Mouse (Mus musculus) skeletal muscle tissue, adult 2 months (tissue): ENCODE measurements at regions not wholly inside any gene's neighbourhood (a gene's known extent, or its start where the extent isn't known, plus 50 kb on each side); places are given as distances from the start of the nearest gene placed in this dataset.

Experiments used
- DNase-seq: peaks from one replicate; pipeline ENCODE4 v3.0.0-alpha.2; 2012; ENCODE audit warnings: low read depth, low spot score

DNA sequence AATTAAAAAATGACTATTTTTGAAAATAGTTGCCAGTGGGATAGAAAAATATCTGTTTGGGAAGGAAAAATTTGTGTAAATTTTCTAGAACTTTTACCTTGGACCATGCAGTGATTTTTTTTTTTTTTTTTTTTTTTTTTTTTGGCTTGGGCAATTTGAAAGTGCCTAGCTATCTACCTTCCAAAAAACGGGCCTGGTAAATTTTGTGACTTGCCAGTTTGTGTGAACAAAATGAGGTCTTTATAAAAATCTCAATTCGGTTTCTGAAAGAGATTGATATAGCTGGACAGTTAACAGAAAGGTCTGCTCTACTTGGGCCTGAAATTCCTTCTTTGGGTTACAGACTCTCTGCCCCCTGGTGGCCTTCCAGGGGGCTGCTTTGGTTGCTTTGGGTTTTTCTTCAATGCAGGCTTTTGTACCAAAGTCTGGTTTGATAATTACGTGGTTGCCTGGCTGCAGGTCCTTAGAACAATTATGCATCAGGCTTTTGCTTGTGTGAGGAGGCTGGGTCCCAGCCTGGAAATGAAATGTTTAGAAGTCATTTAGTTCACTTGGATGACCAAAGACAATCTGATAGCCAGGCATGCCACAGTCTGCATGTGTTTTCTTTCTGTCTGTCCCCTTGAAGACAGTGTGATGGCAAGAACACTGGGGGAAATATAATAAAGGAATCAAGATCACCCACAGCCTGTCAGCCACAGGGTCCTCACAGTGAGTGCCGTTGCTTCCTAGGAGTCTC is 75.6 kb upstream of the Jazf1 start:
- DNase-seq: no peak

GRCm38 (mm10) chr6:53134410-53134809 is 66.0 kb upstream of the Jazf1 start:
- DNase-seq: no peak

GRCm38 (mm10) chr6:53130717-53131330 is 62.4 kb upstream of the Jazf1 start:
- no peak for DNase-seq

GRCm38 (mm10) chr6:53126776-53127175 is 58.3 kb upstream of the Jazf1 start:
- DNase-seq: no peak

DNA sequence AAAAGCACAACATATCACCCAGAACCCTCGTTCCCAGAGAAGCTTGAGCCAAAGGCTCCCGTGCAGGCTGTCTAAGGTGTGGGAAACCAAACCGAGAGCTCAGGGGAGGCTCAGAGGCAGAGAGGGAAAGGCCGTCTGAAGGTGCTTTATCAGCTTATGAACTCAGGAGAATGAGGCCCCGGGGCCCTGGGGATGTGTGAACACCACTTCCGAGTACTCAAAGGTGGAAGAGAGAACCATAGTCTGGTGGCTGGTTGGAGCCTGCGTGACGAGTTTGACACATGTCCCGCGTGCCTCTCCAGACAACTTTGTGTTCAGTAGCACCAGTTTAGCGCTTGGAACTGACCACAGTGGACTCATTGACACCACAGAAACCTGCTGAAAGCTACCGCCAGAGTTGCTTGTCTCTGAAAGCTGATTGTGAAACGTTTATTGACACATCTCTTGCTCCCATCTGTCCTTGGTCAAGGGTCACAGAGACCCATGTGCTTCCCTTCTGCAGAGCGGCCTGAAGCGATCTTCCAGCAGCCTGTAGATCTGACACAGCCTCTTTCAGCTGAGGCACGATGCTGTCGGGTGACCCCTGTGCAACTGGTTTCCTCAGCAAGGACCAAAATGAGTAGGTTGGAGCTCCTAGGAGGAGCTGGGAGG is 56.5 kb upstream of the Jazf1 start:
- no peak for DNase-seq

DNA sequence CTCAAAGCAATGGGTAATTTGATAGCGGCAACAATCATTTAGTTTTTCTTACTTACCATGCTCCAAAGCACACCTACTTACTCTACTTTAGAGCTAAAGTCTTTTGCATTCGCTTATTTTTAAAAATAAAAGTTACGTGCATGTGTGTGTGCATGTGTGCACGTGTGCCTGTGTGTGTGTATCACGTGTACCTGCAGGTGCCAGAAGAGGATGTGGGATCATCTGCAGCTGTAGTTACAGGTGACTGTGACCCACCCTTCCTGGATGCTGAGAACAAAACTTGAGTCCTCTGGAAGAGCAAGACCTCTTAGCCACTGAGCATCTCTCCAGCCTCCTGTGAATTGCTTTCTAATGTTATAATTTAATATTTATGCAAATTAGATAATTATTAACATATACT is 52.0 kb upstream of the Jazf1 start:
- no peak for DNase-seq
